Mouse (Mus musculus) left cerebral cortex, postnatal 4 days (tissue): ENCODE measurements around the gene Ncam2. TPM values are rescaled to one million over a fixed set of nuclear protein-coding genes. Genes with fewer than 3 reads are reported as not detected.
A peak's percentile ranks its signal among the peaks of the same experiment; 100 is the strongest.

Experiments used
- DNase-seq: peaks from one replicate; pipeline ENCODE4 v3.0.0-alpha.2; 2022
- intact Hi-C: fragments of 180-260 bp; cut with DNase I; formaldehyde crosslinking; loops from one replicate; pipeline ENCODE4 v1.15.1; 2025
- total RNA-seq, 2 experiments: library from RNA; stranded (reverse); gene quantifications; 2 replicates each; pipeline ENCODE4 v1.2.3; 2021

The Ncam2 gene
- total RNA-seq, result 10 to 100 TPM; 62.4 to 69.9 TPM

GRCm38 (mm10) chr16:81200201-81201071, at the start of gene Ncam2:
TSS of gene Ncam2 (plus strand) at chr16:81200697.
- intact Hi-C loops, result loop anchor here (5.0 kb wide), 1 partner anchor 1317 kb away; no protein-coding TSS in a partner anchor
- DNase-seq, result peak; percentile 73

GRCm38 (mm10) chr16:81170828-81171227, 29.7 kb upstream of the Ncam2 start:
- DNase-seq, result no peak
- intact Hi-C loops, result loop anchor here (10.0 kb wide), 1 partner anchor 1276 kb away; no protein-coding TSS in a partner anchor

DNA sequence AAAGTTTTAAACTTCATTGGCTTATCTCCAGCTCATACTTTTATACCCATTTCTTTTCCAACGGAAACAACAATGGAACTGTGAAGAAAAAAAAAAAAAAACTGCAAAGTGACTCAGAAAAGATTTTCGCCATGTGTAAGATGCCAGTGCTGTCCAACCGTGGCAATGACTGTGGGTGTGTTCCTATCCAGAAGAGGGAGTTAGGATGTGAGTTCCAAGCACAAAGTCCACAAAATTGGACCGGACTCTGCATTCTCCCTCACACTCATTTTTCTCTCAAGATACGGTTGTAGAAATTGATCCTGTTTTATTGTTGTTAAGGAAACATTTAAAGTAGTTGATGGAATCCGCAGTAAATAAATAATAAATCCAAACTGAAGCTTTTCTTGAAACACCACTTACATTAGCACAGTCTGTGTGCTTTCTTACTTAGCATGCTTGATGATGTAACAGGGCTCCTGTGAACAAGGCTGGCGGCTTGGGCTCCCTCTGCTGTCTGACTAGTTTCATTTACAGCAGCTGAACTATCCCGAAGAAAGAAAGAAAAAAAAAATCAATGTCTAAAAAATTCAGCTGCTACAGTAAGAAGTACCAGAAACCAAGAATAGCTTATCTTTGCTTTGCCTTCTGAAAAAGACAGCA, 25.1 kb upstream of the Ncam2 start:
- DNase-seq, result peak; percentile 66
- intact Hi-C loops, result loop anchor here (10.0 kb wide), 1 partner anchor 1281 kb away; no protein-coding TSS in a partner anchor

DNA sequence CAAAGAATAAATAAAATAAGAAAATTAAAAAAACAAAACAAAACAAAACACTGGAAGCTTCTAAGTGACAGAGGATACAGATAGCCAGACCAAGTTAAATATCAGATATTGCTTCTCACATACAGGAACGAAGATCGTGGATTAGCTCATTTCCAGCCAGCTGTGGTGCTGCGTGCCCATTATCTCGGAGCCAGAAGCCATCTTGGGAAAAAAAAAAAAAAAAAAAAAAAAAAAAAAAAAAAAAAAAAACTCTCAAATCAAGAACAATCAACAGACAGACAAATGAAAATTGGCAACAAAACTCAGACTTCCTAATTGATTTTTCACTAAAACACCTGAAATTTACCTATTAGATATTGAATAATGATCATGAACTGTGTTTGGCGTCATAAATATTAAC, 20.7 kb upstream of the Ncam2 start:
- no peak for DNase-seq
- intact Hi-C loops, result loop anchor here (10.0 kb wide), 1 partner anchor 1285 kb away; no protein-coding TSS in a partner anchor

- peak; percentile 39 for DNase-seq
- intact Hi-C loops, result no loop called here
These were observed 12.8 kb upstream of the Ncam2 start for GRCm38 (mm10) chr16:81187579-81188179.

DNA sequence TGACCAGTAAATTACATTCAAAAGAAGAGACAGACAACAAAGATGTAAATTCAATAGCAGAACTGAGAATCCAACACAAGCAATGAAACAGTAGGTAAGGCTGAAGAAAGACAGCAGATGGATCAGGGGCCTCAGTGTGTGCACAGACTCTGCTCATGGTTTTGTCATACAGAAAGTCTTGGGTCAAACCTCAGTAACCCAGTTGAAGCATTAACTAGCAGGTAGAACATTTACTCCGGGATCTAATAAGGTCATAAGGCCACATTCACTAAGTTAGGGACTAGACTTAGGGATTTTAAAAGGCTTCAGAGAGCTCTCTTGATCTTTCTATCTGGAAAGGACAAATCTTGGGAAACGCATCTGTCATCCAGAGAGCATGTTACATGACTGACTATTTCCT, 8.9 kb upstream of the Ncam2 start:
- intact Hi-C loops, result no loop called here
- no peak for DNase-seq

DNA sequence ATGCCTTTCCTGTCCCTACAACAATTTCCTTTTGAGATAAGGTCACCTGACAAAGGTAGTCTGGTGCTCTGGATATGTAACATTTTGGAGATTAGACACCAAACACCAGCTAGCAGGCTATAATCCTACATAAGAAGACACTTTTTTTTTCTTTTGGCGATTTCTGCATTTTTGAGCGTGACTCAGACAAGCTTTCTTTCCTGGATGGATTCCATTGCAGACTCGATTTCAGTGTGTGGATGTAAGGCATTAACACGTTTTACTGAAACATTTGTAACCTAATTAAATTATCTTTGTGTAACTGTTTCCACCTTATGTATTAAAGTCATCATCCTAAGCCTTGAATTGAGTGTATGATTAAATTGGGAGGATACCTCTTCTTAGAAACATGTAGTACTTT, 7.9 kb upstream of the Ncam2 start:
- intact Hi-C loops, result no loop called here
- no peak for DNase-seq

- intact Hi-C loops, result no loop called here
These were observed 1.0 kb upstream of the Ncam2 start for GRCm38 (mm10) chr16:81199467-81199866.

DNA sequence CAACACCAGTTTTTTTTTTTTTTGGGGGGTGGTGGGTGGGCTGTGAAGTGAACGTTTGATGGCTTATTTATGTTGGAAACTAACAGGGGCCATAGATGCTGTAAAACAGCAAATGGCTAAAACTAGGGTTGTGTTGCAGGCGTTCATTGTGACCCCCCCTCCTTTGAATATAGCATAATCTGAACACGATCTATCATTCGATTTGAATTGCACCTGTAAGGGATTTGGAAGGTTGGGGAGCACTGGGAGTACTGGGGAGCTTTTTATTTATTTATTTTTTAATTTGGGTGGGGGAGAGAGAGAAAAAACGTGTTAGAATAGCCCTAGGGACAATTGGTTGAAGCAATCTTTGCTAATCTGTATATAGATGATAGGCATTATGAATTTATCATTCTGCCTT, 974 bp downstream of the Ncam2 start:
- no peak for DNase-seq
- intact Hi-C loops, result loop anchor here (5.0 kb wide), 1 partner anchor 1316 kb away; no protein-coding TSS in a partner anchor

More at GRCm38 (mm10) chr16:81199467-81199866, 1.0 kb upstream of the Ncam2 start:
- no peak for DNase-seq

- DNase-seq, result peak; percentile 61
- intact Hi-C loops, result loop anchor here (5.0 kb wide), 1 partner anchor 1315 kb away; no protein-coding TSS in a partner anchor
These were observed 1.5 kb downstream of the Ncam2 start for GRCm38 (mm10) chr16:81201992-81202391.

- DNase-seq, result no peak
- intact Hi-C loops, result loop anchor here (5.0 kb wide), 1 partner anchor 1315 kb away; no protein-coding TSS in a partner anchor
These were observed 2.2 kb downstream of the Ncam2 start for GRCm38 (mm10) chr16:81202721-81203161.

- intact Hi-C loops, result loop anchor here (5.0 kb wide), 1 partner anchor 1313 kb away; no protein-coding TSS in a partner anchor
These were observed 4.0 kb downstream of the Ncam2 start for GRCm38 (mm10) chr16:81204405-81205034.

GRCm38 (mm10) chr16:81221176-81221575, 20.7 kb downstream of the Ncam2 start:
- intact Hi-C loops, result no loop called here
- no peak for DNase-seq

More at GRCm38 (mm10) chr16:81204405-81205034, 4.0 kb downstream of the Ncam2 start:
- DNase-seq, result no peak

GRCm38 (mm10) chr16:81223841-81224240, 23.3 kb downstream of the Ncam2 start:
- peak; percentile 3 for DNase-seq
- intact Hi-C loops, result no loop called here

DNA sequence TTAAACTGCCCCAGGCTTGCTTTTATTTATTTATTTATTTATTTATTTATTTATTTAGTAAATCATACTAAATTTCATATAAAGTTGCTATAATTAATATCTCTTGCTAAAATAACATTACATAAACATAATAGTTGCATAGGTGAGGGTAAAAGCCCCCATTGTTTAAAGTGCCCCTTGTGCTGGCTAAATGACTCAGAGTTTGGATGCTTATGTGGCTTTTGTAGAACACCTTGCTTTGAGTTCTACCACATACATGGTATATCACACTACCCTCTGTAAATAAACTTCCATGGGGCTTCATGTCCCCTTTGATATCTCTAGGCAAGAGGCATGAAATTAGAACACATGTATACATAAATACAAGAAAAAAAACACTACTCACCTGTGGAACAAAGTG, 23.8 kb downstream of the Ncam2 start:
- no peak for DNase-seq
- intact Hi-C loops, result no loop called here

GRCm38 (mm10) chr16:81254875-81255274, 54.4 kb downstream of the Ncam2 start:
- DNase-seq, result no peak
- intact Hi-C loops, result no loop called here

- intact Hi-C loops, result no loop called here
- DNase-seq, result no peak
These were observed 59.9 kb downstream of the Ncam2 start for GRCm38 (mm10) chr16:81260429-81260828.

- no peak for DNase-seq
- intact Hi-C loops, result no loop called here
These were observed 73.3 kb downstream of the Ncam2 start for GRCm38 (mm10) chr16:81273597-81274360.

- peak; percentile 71 for DNase-seq
- intact Hi-C loops, result no loop called here
These were observed 83.7 kb downstream of the Ncam2 start for GRCm38 (mm10) chr16:81284241-81284640.
